Mouse (Mus musculus) bone marrow macrophage, adult 2 months (primary cell): Measurements from ENCODE around the gene Inpp5e.

Experiments used
- CTCF ChIP-seq: IDR thresholded peaks from 2 replicates; pipeline ENCODE4 v1.5.1; 2012; ENCODE audit warnings: low read depth, mild to moderate bottlenecking, low read length, moderate library complexity
- POLR2A ChIP-seq: IDR thresholded peaks from 2 replicates; pipeline ENCODE4 v1.6.1; 2012; ENCODE audit warnings: mild to moderate bottlenecking, low read depth, low read length, borderline replicate concordance

GRCm38 (mm10) chr2:26446671-26447070 is 37.7 kb upstream of the Inpp5e start:
- TF ChIP-seq CTCF (no peak), POLR2A (no peak)
